Mouse (Mus musculus) gastrocnemius, postnatal 25 days (tissue): ENCODE results near the gene Rack1. TPM values are rescaled to one million over a fixed set of nuclear protein-coding genes. Genes with fewer than 3 reads are reported as not detected.

ENCODE experiments used
- DNase-seq: peaks from one replicate; pipeline ENCODE4 v3.0.0; 2022
- total RNA-seq, 2 experiments: library from RNA; stranded (reverse); gene quantifications; 1 replicate in 1 of 2; 2 replicates in 1 of 2; pipeline ENCODE4 v1.2.3; 2021

Gene Rack1
- total RNA-seq, 2 experiments from 2014 or later: 321 to 324 TPM

- no peak for DNase-seq
These were observed 4.9 kb upstream of the Rack1 start for GRCm38 (mm10) chr11:48795221-48795620.

DNA sequence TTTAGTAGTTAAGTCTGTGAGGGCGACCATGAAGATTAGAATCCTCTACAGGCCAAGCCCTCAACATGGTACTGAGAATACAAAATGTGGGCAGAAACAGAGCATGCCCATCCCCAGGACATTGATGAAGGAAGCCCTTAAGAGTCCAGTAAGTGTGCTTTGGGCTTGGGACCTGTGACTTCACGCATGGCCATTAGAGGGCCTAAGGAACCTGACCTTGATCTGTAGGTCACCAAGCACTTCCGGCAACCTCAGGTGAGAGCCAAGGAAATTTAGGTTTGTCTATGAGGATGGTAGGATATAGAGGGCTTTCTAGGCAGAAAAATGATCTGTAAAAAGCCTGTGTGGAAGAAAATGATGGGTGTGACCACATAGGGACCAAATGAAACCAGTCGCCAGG is 3.8 kb upstream of the Rack1 start:
- DNase-seq: no peak

DNA sequence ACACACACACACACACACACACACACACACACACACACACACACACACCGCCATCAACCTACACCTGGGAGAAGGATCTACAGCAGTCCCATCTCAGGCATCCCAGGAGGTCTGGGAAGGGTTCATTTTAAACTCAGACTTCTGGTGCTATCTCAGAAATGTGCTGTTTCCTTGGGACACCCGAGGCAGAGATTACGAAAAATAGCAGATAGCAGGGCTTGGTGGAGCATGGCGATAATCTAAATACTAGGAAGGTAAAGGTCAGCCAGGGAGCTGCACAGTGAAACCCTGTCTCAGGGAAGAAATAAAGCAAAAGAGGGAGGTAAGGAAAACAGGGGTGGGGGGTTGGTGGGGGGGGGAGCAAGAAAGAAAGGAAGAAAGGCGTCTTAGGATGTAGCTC is 2.8 kb upstream of the Rack1 start:
- no peak for DNase-seq

- no peak for DNase-seq
These were observed 1.8 kb upstream of the Rack1 start for GRCm38 (mm10) chr11:48798308-48798707.

DNA sequence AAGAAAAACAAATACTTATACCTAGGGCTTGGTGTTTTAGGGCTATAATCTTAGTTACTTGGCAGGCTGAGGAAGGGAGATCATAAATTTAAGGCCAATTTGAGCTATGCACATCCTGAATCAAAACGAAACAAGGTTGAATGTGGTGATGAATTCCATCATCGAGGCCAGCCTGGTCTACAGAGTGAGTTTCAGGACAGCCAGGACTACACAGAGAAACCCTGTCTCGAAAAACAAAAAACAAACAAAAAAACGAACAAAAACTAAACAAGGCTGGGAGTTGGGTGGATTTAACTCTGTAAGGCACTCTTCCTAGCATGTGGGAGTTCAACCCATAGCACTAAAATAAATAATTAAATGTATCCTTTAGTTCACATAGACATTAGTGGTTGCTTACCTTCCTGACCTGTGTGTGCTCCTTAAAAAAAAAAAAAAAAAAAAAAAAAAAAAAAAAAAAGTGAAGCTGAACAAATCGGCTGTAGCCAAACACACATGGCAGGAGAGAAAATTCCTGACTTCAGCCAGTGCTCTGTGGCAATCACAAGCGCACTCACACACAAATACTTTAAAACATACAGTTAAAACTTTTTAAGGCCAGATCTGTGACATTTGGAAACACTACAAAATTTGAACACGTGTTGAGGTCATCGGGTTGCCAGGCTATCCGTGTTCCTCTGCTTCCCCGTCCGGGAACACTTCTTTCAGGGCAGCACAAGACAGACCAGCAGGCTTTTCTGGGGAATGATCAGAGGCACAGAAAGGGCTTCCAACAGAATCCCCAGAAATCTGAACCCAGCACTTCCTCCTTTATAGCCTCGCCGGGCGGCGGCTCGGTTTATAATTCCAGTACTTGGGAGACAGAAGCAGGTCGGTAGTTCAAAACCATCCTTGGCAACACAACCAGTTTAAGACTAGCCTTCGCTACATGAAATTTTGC is 880 bp upstream of the Rack1 start:
- DNase-seq: no peak

GRCm38 (mm10) chr11:48801831-48802772 is 2.0 kb downstream of the Rack1 start:
- DNase-seq: no peak

DNA sequence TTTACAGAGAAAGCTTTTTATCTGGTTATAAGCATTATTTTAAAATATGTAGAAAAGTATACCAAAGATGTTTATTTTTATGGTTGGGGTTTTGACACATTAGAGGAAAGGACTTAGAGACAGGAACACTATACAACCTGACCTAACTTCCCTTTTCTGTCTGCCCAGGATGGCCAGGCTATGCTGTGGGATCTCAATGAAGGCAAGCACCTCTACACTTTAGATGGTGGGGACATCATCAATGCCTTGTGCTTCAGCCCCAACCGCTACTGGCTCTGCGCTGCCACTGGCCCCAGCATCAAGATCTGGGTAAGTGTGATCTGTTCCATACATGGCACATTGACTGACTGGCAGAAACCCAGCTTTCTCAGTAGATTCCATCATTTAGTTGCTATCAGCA is 3.9 kb downstream of the Rack1 start:
- no peak for DNase-seq

DNA sequence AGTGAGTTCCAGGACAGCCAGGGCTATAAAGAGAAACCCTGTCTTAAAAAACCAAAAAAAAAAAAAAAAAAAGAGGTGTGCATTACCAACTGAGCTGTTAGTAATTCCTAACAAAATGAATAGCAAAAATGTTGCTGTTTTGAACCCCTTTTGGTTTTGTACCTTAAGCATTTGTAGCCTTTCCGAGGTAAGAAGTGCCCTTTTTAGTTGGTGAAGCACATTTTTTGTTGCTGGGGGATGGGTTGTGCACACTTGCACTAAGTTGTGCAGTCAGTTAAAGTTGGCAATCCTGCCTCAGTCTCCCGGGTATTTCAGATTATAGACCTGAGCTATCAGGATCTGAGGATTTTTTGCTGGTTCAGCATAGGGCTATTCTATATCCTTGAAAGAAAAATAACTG is 4.8 kb downstream of the Rack1 start:
- DNase-seq: no peak

DNA sequence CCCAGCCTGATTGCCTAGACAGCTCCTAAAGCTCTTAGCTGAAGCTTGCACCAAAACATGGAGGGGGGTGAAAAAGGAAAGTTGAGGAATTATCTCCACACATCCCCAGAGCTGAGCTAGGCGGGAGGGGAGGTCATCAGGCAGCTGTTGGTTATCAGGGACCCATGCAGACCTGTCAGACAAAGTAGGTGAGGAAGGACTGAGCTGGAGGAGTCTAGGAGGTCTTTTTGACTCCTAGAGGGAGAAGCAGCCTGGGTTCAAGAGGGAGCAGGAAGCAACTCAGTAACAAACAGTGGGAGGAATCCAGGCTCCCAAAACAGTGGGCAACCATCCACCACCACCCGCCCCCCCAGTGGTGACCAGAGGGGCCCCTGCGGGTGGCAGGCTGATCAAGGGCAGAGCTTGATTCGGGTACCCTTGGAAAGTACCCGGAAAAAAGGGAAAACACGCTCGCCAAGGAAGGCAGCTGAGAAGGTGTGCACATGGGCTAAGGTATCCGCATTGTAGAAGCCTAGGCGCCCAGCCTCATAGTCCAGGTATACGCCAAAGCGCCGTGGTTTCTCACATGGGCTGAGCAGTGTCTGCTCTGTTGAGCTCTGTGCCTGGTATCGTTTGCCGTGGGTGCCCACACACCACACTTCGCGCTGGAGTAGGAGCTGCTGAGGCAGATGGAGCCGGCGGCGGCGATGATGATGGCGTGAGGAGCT is 6.9 kb downstream of the Rack1 start:
- DNase-seq: no peak

DNA sequence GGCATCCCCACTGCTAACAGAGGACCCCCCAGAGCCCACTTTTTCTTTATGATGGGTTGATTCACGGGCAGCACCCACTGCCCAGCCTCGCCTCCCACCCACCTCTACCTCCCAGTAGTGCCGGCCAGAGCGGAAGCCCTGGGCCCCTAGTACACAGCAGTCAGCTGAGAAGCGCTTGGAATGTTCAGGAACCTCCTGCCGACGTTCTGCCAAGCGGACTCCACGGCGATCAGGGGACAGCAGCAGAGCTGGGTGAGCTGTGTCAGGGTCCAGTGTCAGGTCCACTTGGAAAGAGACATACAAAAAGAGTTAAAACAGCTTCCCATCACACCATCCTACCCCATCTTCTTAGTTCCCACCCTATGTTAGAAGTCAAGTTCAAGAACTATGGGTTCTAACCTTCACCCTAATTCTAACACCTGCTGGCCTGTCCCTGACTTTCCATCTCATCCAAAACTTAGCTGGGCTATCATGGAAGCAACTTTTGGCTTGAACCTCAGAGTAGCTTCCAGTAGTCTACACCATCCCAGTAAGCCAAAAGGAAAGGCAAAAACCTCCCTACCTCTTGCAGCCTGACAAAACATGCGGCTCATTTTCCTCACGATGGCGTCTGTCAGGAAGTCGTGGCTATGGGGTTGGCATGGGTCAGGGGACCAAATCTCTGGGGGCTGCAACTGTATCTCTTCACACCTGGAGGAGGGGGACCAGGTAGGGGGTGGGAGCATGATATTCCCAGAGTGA is 7.6 kb downstream of the Rack1 start:
- no peak for DNase-seq

DNA sequence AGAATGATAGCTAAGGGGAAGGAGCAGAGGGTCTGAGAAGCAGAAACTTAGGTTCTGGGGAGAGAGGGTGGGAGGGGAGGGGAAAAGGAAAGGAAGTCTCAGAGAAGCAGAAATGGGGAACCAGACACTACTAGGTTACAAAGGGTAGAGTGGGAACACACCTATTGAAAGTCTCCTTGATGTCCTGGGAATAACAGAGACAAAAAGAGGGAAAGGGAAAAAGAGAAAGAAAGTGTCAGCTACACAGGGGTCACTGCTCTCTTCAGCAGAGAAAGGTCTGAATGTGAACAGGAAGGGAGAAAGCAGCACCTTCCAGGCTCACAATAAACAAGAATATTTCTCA is 8.1 kb downstream of the Rack1 start:
- DNase-seq: no peak

- peak; percentile 53 for DNase-seq
These were observed 8.8 kb downstream of the Rack1 start for GRCm38 (mm10) chr11:48808737-48809433.

DNA sequence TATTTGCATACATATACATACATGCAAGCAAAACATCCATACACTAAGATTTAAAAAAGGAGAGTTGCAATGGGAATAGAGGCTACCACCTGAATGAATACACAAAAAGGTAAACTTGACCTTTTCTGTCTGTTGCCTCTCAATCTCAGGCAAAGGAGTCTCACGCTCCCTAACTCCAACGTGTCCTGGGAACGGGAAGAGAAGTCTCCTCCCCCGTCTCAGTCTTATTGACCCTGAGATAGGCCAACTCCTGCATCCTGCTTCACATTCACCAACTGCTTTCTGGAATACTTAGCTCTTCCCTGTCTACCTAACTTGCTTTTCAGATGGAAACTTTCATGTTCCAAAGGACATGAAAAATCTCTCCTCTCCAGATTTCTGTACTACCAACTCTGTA is 9.3 kb downstream of the Rack1 start:
- no peak for DNase-seq

DNA sequence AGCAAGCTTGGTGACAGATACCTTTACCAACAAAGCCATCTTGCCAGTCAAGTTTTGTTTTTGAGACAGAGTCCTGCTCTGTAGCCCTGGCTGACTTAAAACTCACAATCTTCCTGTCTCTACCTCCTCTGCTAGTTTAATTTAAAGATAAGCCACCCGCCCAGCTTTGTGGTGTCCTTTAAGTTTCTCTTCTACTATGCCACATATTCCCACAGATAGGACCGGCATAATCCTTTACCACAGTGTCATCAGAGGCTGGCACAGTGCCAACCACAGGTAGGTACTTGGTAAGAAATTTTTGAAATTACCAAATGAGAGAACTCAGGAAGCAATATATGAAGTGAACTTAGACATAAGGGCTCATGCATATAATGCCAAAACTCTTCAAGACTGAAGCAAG is 10.0 kb downstream of the Rack1 start:
- no peak for DNase-seq

- DNase-seq: no peak
These were observed 13.7 kb downstream of the Rack1 start for GRCm38 (mm10) chr11:48813782-48814181.

DNA sequence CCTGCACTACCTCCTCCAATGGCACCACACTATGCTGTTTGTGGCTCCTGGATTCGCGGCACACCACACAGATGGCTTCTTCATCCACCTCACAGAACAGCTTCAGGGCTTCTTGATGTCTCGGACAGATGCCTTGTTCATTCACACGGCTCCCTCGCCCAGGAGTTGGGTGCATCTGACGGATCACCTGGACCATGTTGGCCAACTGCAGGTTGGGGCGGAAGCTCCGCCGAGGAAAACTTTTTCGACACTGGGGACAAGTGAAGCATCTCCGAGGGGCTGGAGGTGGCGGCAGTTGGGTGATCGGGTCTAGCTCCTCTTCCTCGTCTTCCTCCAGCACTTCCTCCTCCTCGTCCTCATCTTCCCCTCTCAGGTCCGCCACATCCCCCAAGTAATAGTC is 15.7 kb downstream of the Rack1 start:
- no peak for DNase-seq

DNA sequence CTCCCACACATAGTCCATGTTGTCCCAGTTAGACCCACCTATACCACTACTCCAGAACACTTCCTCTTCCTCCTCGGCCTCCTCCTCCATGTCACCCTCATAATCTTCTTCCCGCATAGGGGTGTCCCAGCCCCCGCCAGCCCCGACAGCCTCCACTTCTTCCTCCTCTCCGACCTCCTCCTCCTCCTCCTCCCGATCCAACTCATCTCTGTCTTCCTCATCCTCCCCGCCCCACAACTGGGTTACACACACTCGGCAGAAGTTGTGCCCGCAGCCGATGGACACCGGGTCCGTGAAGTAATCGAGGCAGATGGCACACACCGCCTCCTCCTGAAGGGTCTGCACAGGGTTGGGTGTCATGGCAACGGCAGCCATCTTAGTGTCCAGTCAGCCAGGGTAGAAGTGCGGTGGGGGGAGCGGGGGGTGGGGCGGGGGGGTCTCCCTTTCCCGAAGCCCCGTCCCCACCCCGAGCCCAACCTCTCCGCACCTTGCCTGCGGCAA is 16.2 kb downstream of the Rack1 start:
- DNase-seq: peak; percentile 33

DNA sequence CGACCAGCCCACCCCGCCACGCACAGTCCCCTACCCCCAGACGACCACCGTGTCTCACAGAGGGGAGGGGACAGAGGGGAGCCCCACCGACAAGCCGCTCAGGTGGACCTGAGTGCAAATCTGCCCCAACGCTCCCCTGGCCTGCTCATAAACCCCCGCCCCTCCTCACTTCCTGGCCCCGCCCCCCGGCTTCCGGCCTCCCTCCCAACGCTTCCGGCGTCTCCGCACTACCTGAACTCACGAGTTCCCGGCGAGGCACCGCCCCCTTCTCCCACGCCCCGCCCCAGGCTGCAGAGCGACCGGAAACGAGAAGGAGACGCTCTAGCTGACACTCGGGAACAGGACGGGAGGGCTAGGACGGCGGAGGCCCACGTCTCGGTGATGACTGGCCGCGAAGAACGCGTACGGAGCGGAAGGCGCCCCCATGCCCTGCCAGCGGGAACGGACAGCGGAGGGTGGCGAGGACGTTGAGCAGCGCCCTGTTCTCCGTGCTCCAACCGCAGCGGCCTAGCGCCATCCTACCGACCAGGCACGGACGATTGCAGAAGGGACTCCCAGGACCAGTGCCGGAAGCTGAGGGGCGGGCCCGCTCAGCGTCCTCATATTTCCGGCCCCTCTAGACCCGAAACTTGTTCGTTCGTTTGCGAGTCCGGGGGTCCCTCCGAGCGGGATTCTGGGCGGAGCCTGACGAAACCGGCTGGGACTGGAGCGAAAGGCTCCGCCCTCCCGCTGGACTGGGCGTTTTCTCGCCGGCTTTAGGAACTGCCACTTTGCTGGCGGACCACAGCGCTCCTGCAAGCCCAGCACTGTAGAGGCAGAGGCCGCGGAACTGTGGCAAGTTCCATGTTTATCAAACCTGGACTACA is 16.9 kb downstream of the Rack1 start, which contains the start of gene Trim41:
Trim41 (minus strand) TSS at position 554 of the 866 bp plus-strand sequence.
- peak; percentile 99 for DNase-seq

GRCm38 (mm10) chr11:48817794-48818193 is 17.7 kb downstream of the Rack1 start:
- DNase-seq: no peak

DNA sequence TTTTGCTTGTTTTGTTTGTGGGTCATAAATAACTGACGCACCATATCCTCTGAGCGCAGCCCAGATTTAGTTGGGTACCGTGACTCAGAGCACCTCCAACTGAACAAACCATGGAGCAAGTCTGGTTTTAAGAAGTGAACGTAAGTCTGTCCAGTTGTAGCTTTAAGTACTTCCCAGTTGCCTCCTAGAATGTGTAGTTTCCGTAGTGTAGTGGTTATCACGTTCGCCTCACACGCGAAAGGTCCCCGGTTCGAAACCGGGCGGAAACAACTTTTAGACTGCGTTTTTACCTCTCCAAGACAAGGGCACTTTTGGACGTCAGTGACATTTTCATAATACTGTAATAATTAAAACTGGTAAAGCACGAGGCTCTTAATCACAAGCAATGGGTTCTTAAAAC is 18.2 kb downstream of the Rack1 start:
- DNase-seq: peak; percentile 57
